Mouse (Mus musculus): ENCODE results near the gene Cldn8. TPM values are rescaled to one million over a fixed set of nuclear protein-coding genes. Genes with fewer than 3 reads are reported as not detected.

Gene Cldn8
- polyA plus RNA-seq, 1 experiment: 0.19 TPM

GRCm38 (mm10) chr16:88599504-88600237 is 36.7 kb upstream of the Cldn8 start:
- Histone ChIP-seq H3K36me3 (ENCODE audit: control insufficient read depth, insufficient read depth, low read length) (no peaks in the 10 kb centered on the region), H3K27ac (ENCODE audit: control insufficient read depth, insufficient read depth, low read length) (no peak overlapping the region), H3K4me1 (replicated peaks; ENCODE audit: control insufficient read depth, insufficient read depth, low read length) (no peaks in the 10 kb centered on the region), H3K27me3 (ENCODE audit: control insufficient read depth, insufficient read depth, low read length) (no peaks in the 10 kb centered on the region), H3K4me3 (ENCODE audit: control insufficient read depth, insufficient read depth, low read length) (no peak overlapping the region)
- 21% methylated on average over 16 of the region's 16 CpGs for WGBS
- TF ChIP-seq CTCF (IDR thresholded peaks at IDR 0.05; ENCODE audit: borderline replicate concordance, control insufficient read depth, extremely low read depth, insufficient read depth, low read length, poor library complexity) (no peak), POLR2A (IDR thresholded peaks at IDR 0.05; ENCODE audit: control insufficient read depth, extremely low read depth, insufficient read depth, low read length, poor library complexity) (no peak)
- DNase-seq: no peak

- Histone ChIP-seq H3K36me3 (ENCODE audit: control insufficient read depth, insufficient read depth, low read length) (no peaks in the 10 kb centered on the region), H3K4me1 (replicated peaks; ENCODE audit: control insufficient read depth, insufficient read depth, low read length) (no peaks in the 10 kb centered on the region), H3K27ac (ENCODE audit: control insufficient read depth, insufficient read depth, low read length) (no peak overlapping the region), H3K27me3 (ENCODE audit: control insufficient read depth, insufficient read depth, low read length) (no peaks in the 10 kb centered on the region), H3K4me3 (ENCODE audit: control insufficient read depth, insufficient read depth, low read length) (no peak overlapping the region)
- DNase-seq: no peak
- TF ChIP-seq CTCF (IDR thresholded peaks at IDR 0.05; ENCODE audit: borderline replicate concordance, control insufficient read depth, extremely low read depth, insufficient read depth, low read length, poor library complexity) (no peak), POLR2A (IDR thresholded peaks at IDR 0.05; ENCODE audit: control insufficient read depth, extremely low read depth, insufficient read depth, low read length, poor library complexity) (no peak)
These were observed 29.8 kb upstream of the Cldn8 start for GRCm38 (mm10) chr16:88592758-88593157.

GRCm38 (mm10) chr16:88583338-88583737 is 20.4 kb upstream of the Cldn8 start:
- no peaks in the 10 kb centered on the region for H3K4me1 ChIP-seq (replicated peaks; ENCODE audit: control insufficient read depth, insufficient read depth, low read length)
- 90% methylated on average over 9 of the region's 9 CpGs for WGBS

GRCm38 (mm10) chr16:88575885-88576679 is 13.1 kb upstream of the Cldn8 start:
- Histone ChIP-seq H3K4me3 (ENCODE audit: control insufficient read depth, insufficient read depth, low read length) (no peak overlapping the region), H3K27me3 (ENCODE audit: control insufficient read depth, insufficient read depth, low read length) (no peaks in the 10 kb centered on the region), H3K36me3 (ENCODE audit: control insufficient read depth, insufficient read depth, low read length) (no peaks in the 10 kb centered on the region), H3K4me1 (replicated peaks; ENCODE audit: control insufficient read depth, insufficient read depth, low read length) (no peaks in the 10 kb centered on the region), H3K27ac (ENCODE audit: control insufficient read depth, insufficient read depth, low read length) (no peak overlapping the region)
- no peak for DNase-seq
- WGBS: 80% methylated on average over 4 of the region's 4 CpGs
- no peak for TF ChIP-seq POLR2A (IDR thresholded peaks at IDR 0.05; ENCODE audit: control insufficient read depth, extremely low read depth, insufficient read depth, low read length, poor library complexity)
- TF ChIP-seq CTCF (IDR thresholded peaks at IDR 0.05; ENCODE audit: borderline replicate concordance, control insufficient read depth, extremely low read depth, insufficient read depth, low read length, poor library complexity): no peak

More at GRCm38 (mm10) chr16:88583338-88583737, 20.4 kb upstream of the Cldn8 start:
- no peak overlapping the region for H3K27ac ChIP-seq (ENCODE audit: control insufficient read depth, insufficient read depth, low read length)
- no peaks in the 10 kb centered on the region for H3K36me3 ChIP-seq (ENCODE audit: control insufficient read depth, insufficient read depth, low read length)
- H3K4me3 ChIP-seq (ENCODE audit: control insufficient read depth, insufficient read depth, low read length): no peak overlapping the region
- TF ChIP-seq POLR2A (IDR thresholded peaks at IDR 0.05; ENCODE audit: control insufficient read depth, extremely low read depth, insufficient read depth, low read length, poor library complexity): no peak
- TF ChIP-seq CTCF (IDR thresholded peaks at IDR 0.05; ENCODE audit: borderline replicate concordance, control insufficient read depth, extremely low read depth, insufficient read depth, low read length, poor library complexity): no peak
- H3K27me3 ChIP-seq (ENCODE audit: control insufficient read depth, insufficient read depth, low read length): no peaks in the 10 kb centered on the region
- DNase-seq: no peak

- H3K4me3 ChIP-seq (ENCODE audit: control insufficient read depth, insufficient read depth, low read length): no peak overlapping the region
- no peak overlapping the region for H3K27ac ChIP-seq (ENCODE audit: control insufficient read depth, insufficient read depth, low read length)
- TF ChIP-seq CTCF (IDR thresholded peaks at IDR 0.05; ENCODE audit: borderline replicate concordance, control insufficient read depth, extremely low read depth, insufficient read depth, low read length, poor library complexity) (no peak), POLR2A (IDR thresholded peaks at IDR 0.05; ENCODE audit: control insufficient read depth, extremely low read depth, insufficient read depth, low read length, poor library complexity) (no peak)
- 92% methylated on average over 5 of the region's 5 CpGs for WGBS
- H3K4me1 ChIP-seq (replicated peaks; ENCODE audit: control insufficient read depth, insufficient read depth, low read length): no peaks in the 10 kb centered on the region
- H3K36me3 ChIP-seq (ENCODE audit: control insufficient read depth, insufficient read depth, low read length): no peaks in the 10 kb centered on the region
- H3K27me3 ChIP-seq (ENCODE audit: control insufficient read depth, insufficient read depth, low read length): no peaks in the 10 kb centered on the region
- no peak for DNase-seq
These were observed 10.0 kb upstream of the Cldn8 start for GRCm38 (mm10) chr16:88572904-88573404.

- DNase-seq: no peak
- Histone ChIP-seq H3K36me3 (ENCODE audit: control insufficient read depth, insufficient read depth, low read length) (no peaks in the 10 kb centered on the region), H3K4me1 (replicated peaks; ENCODE audit: control insufficient read depth, insufficient read depth, low read length) (no peaks in the 10 kb centered on the region), H3K4me3 (ENCODE audit: control insufficient read depth, insufficient read depth, low read length) (no peak overlapping the region), H3K27me3 (ENCODE audit: control insufficient read depth, insufficient read depth, low read length) (no peaks in the 10 kb centered on the region), H3K27ac (ENCODE audit: control insufficient read depth, insufficient read depth, low read length) (no peak overlapping the region)
- no peak for TF ChIP-seq POLR2A (IDR thresholded peaks at IDR 0.05; ENCODE audit: control insufficient read depth, extremely low read depth, insufficient read depth, low read length, poor library complexity)
- TF ChIP-seq CTCF (IDR thresholded peaks at IDR 0.05; ENCODE audit: borderline replicate concordance, control insufficient read depth, extremely low read depth, insufficient read depth, low read length, poor library complexity): no peak
These were observed 7.2 kb upstream of the Cldn8 start for GRCm38 (mm10) chr16:88570136-88570535.

All from thymus, adult 2 months (tissue).